Mouse (Mus musculus): ENCODE data around the gene Myh9. TPM values are rescaled to one million over a fixed set of nuclear protein-coding genes. Genes with fewer than 3 reads are reported as not detected.
"Not testable (repeated sequence)": the region's sequence is repeated elsewhere in the genome, so short reads cannot be mapped to it uniquely, and the experiment has no call there.

The Myh9 gene
- total RNA-seq, 2 experiments from 2014 or later, result 105 to 198 TPM

DNA sequence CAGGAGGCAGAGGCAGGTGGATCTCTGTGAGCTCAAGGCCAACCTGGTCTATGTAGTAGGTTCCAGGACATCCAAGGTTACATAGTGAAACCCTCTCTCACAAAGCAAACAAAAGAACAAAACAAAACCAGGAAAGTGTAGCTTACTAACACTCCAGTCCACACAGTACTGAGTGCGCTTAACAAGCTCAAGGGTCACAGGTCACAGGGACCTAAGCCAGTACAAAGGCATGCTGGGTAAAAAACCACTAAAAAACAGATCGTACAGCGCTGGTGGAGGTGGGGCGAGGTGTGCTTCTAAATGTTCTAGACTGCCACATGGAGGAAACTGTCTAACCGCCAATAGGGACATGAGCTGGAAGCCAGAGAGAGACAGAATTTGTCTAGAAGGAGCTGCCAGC lies 71.6 kb downstream of the Myh9 start:
- no peak for ATAC-seq (replicated peaks; ENCODE audit: low FRiP score, poor library complexity, severe bottlenecking)

DNA sequence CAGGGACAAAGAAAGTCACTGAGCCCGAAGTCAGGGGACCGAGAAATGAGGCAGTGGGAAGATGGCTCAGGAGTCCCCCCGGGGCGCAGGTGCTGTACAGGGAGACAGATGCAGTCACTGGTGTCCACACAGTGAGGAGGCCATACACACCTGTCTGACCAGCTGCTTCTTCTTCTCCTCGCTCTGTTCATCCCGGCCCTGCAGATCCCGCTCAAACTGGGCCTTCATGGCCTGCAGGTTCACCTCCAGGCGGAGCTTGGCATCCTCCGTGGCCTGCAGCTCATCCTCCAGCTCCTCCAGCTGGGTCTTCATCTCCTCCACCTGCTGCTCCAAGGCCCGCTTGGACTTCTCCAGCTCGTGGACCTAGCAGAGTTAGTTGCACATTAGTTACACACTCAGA lies 75.0 kb downstream of the Myh9 start:
- no peak for ATAC-seq (replicated peaks; ENCODE audit: low FRiP score, poor library complexity, severe bottlenecking)

DNA sequence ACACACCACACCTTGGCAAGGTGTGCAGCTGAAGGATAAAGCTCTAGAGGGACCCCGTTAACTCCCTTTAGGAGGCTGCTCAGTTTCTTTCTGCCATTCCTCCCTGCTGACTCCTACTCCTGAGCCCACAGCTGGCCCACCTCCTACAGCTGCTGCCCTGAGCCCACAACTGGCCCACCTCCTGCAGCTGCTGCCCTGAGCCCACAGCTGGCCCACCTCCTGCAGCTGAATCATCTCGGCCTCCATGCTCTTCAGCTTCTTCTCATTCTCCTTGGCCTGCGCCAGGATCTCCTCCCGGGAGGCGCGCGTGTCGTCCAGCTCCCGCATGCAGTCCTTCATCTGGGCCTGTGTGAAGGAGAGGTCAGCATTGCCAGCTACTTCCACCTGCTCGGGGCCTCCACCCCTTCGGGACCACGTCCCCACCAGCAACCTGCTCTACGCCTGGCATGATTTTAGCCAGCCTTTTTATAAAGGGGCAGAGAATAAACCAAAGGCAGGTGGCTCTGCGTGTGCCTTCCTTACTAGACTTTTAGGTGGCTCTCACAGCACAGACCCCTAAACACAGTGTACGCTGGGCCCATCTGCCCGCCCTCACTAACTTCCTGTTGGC lies 76.4 kb downstream of the Myh9 start:
- no peak for ATAC-seq (replicated peaks; ENCODE audit: low FRiP score, poor library complexity, severe bottlenecking)

DNA sequence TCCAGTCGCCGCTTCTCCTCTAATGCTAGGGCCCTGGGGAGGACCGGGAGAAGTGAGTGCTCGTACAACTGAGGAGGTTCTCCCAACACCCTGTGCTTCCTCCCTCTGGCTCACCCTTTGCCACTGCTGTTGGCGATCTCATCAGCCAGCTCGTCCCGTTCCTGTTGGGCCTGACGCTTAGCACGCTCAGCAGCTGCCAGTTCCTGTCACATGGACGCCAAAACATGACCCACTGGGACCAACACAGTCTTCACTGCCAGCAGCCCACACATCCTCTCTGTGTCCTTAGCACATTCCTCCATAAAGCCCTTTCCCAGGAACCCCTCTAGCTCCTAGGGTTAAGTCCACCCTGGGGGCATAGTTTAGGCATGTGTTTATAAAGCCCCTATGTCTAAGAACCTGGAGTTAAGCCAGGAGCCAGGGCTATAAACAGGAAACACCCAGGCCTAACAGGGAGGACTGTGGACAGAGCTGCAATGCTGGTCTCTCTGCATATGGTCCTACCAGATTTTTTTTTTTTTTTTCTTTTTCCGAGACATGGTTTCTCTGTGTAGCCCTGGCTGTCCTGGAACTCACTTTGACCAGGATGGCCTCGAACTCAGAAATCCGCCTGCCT lies 77.5 kb downstream of the Myh9 start:
- no peak for ATAC-seq (replicated peaks; ENCODE audit: low FRiP score, poor library complexity, severe bottlenecking)

DNA sequence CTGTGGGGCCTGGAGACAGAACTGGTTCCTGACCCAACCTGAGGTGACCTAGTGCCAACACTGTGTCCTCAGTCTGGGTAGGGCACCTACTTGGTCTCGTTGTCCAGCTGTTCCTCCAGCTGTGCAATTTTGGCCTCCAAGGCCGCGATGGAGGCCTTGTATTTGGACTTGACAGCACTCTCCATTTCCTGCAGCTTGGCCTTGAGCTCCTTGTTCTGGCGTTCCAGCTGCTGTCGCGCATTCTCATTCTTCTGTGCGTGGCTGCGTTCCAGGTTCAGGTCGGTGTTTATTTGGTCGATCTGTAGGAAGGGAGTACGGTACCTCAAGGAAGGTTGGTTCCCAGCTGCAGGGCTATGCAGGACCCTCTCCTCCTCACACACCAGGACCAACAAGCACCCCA lies 78.3 kb downstream of the Myh9 start:
- no peak for ATAC-seq (replicated peaks; ENCODE audit: low FRiP score, poor library complexity, severe bottlenecking)

DNA sequence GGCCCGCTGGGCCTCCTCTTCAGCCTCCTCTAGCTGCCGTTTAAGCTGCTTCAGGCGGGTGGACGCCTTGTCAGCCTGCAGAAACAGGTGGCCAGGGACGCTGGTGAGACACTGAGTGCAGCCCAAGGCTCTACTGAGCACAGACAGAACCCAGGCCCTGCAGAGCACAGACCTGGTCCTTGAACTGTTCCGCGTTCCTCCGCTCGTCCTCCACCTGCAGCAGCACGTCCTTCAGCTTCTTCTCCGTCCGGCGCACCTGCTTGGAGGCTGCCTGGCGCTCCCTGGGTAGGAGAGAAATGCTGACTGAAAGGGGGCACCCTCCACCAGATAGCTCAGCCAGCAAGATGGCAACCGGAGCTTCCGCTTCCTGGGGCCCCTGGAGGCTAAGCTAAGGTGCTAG lies 78.9 kb downstream of the Myh9 start:
- ATAC-seq (replicated peaks; ENCODE audit: low FRiP score, poor library complexity, severe bottlenecking), result no peak

- peak; percentile 60 for ATAC-seq (replicated peaks; ENCODE audit: low FRiP score, poor library complexity, severe bottlenecking)
Measured at GRCm38 (mm10) chr15:77761561-77762380, 80.2 kb downstream of the Myh9 start.

DNA sequence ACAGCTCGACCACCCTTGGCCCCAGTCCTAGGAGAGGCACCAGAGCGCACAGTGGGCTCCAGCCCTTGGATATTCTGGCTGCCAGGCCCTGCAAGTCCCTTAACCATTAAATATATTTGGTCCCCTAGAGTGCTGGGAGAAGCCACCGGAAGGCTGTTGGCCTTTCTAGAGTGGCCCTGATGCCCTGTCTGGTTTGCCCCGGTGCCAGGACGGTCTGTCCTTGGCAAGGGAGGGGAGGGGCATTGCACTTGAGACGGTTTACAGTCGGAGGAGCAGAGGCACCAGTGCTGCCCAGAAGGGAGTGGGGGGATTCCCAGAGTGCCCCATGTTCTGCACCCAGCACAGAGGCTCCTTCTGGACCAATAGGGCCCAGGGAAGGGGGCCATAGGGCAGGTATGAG lies 80.9 kb downstream of the Myh9 start:
- no peak for ATAC-seq (replicated peaks; ENCODE audit: low FRiP score, poor library complexity, severe bottlenecking)

GRCm38 (mm10) chr15:77760037-77760436 lies 81.9 kb downstream of the Myh9 start:
- ATAC-seq (replicated peaks; ENCODE audit: low FRiP score, poor library complexity, severe bottlenecking), result no peak

DNA sequence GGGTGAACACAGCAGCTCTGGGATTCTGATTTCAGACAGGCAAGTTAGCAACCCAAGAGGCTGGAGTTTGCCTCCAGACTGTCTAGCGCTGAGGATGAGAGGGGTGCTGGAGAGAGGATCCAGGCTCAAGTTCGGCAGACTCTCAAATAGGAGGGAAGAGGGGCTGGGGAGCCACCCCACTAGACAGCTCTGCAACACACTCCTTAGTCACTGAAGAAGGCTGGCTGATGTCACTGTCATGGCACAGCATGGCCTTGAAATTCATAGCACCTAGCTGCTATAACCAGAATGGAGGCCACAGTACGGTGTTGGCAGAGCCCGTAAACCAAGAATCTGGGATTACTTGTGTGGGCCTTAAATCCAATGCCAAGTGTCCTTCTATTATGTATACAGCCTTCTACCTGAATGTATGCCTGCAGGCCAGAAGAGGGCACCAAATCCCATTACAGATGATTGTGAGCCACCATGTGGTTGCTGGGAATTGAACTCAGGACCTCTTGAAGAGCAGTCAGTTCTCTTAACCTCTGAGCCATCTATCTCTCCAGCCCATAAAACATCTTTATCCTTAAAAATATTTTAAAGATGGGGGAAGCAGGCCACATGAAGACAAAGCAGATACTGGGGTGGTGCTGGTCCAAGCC lies 84.3 kb downstream of the Myh9 start:
- ATAC-seq (replicated peaks; ENCODE audit: low FRiP score, poor library complexity, severe bottlenecking), result no peak

DNA sequence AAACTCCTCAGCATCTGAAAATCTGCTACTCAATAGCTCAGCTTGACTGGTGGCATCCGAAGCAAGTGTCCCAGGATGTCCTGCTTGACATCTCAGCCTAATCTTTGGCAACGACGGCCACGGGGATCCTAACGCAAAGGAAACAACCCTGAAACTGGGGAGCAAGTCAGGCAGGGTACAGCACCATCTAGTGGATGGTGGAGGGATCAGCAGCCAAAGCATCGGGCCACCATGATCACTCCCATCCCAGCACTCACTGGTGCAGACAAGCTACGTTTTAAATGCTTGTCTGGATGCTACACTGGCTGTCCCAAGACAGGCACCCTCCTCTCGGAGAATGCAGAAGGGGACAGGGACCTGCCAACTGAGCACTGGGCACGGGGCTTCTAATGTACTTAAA lies 85.1 kb downstream of the Myh9 start, which contains the start of gene Apol8:
TSS of gene Apol8 (minus strand) at position 156 of the 400 bp plus-strand sequence.
- peak; percentile 80 for ATAC-seq (replicated peaks; ENCODE audit: low FRiP score, poor library complexity, severe bottlenecking)

GRCm38 (mm10) chr15:77756081-77756480 lies 85.9 kb downstream of the Myh9 start:
- ATAC-seq (replicated peaks; ENCODE audit: low FRiP score, poor library complexity, severe bottlenecking), result peak; percentile 39

DNA sequence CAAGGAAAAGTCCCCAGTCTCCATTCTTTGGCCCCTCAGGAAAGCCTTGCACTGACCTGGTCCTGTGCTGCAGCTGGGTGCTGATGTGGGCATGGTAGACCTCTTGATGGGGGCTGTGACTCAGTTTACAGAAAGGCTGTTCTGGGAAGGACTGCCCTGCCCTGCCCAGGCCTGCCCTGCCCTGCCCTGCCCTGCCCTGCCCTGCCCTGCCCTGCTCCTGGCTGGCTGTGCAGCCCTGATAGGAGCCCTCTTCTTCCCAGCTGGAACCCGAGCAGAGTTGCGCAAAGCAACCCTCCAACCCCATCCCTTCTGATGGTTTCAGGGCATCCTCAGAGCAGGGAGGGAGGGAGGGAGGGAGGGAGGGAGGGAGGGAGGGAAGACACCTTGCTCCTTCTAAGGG lies 86.8 kb downstream of the Myh9 start:
- peak; percentile 75 for ATAC-seq (replicated peaks; ENCODE audit: low FRiP score, poor library complexity, severe bottlenecking)

GRCm38 (mm10) chr15:77752443-77752842 lies 89.5 kb downstream of the Myh9 start:
- ATAC-seq (replicated peaks; ENCODE audit: low FRiP score, poor library complexity, severe bottlenecking), result no peak

DNA sequence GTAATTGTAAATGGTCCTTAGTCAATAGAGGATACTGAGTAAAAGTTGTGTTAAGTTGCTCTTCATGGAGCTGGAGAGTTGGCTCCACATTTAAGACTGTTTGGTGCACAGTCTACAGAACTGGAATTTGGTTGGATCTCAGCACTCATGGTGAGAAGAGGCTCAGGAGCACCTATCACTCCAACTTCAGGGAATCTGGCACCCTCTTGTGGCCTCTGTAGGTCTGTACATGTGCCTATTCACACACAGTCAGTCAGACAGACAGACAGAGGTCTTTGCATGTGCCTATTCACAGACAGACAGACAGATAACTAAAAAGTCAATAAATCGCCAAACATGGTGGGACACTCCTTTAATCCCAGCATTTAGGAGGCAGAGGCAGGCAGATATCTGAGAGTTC lies 91.5 kb downstream of the Myh9 start:
- 0 out of 2 replicates have a peak, but pooled peaks have one; percentile 36 for ATAC-seq (replicated peaks; ENCODE audit: low FRiP score, poor library complexity, severe bottlenecking)

- no peak for ATAC-seq (replicated peaks; ENCODE audit: low FRiP score, poor library complexity, severe bottlenecking)
Measured at GRCm38 (mm10) chr15:77749717-77750116, 92.3 kb downstream of the Myh9 start.

DNA sequence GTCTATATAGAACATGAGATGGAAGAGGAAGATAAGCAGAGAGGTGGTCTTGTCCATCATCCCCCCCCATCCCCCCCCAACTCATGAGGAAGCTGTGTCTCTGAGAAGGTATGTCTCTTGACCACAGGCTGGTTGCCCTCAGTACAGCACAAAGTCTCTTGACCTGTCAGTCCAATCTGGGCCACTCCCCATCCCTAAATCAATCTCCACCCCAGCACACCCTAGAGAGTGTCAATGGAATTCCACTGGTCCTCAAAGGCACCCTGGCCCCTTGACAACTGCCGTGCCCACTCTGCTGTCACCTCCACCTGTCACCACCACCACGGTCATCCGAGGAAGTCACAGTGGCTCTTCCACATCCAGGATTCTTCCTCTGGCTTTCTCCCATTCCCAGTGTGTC lies 93.6 kb downstream of the Myh9 start:
- no peak for ATAC-seq (replicated peaks; ENCODE audit: low FRiP score, poor library complexity, severe bottlenecking)

- ATAC-seq (replicated peaks; ENCODE audit: low FRiP score, poor library complexity, severe bottlenecking), result no peak
Measured at GRCm38 (mm10) chr15:77746326-77746725, 95.6 kb downstream of the Myh9 start.

GRCm38 (mm10) chr15:77745081-77745480 lies 96.9 kb downstream of the Myh9 start:
- no peak for ATAC-seq (replicated peaks; ENCODE audit: low FRiP score, poor library complexity, severe bottlenecking)

DNA sequence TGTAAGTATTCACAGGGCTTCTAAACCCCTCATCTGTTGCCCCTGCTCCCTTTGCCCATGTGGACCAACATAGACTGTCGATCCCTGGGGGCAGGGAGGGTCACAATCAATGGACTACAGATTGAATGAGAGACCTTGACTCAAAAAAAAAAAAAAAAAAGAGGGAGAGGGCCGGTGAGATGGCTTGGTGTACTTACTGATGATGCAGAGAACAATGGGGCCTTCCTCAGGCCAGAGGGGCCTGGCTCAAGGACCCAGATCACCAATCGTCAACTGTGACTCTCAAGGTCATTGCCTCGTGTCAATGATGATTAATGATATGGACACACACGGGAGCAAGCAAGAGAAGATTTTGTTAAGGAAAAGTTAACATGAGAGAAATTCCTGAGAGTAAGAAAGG lies 97.3 kb downstream of the Myh9 start:
- ATAC-seq (replicated peaks; ENCODE audit: low FRiP score, poor library complexity, severe bottlenecking), result no peak

GRCm38 (mm10) chr15:77741556-77741955 lies 100.4 kb downstream of the Myh9 start:
- ATAC-seq (replicated peaks; ENCODE audit: low FRiP score, poor library complexity, severe bottlenecking), result not testable (repeated sequence)
